Mouse (Mus musculus) right cerebral cortex, postnatal 4 days (tissue): ENCODE data around the gene Cwc27.

Experiments
- DNase-seq: peaks from one replicate; pipeline ENCODE4 v3.0.0-alpha.2; 2022

Cwc27 gene

GRCm38 (mm10) chr13:104608516-104608915, 208.4 kb downstream of the Cwc27 start:
- DNase-seq = no peak

DNA sequence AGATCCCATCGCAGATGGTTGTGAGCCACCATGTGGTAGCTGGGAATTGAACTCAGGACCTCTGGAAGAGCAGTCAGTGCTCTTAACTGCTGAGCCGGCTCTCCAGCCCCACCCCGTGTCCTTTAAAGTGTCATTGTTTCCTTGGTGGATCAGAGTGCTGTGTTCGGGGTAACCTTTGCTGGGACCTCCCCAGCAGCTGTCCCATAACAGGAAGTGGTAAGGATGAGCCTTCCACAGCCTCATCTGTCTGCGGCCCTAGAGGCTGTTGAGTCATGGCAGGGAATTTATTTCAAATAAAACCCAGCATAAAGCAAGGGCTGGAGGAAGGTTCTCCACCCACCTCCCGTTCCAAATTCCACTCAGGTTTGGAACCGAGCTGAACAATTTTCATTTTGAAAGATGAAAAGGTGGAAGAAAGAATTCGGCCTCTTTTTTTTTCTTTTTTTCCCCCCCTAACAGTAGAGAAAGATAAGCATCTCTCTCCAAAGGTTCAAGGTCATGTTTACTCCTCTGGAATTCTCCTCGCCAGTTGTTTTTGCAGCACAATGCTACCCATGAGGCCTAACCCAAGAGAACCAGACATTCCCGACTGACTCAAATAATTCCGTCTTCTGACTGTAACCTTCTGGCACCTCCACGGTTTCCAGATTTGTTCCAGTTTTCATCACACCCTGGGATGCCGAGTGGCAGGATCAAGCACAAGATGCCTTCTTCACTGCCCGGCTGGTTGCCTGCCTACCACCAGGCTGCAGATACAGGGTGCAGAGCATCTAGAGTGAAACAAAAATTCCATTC, 210.0 kb downstream of the Cwc27 start:
- no peak for DNase-seq

- no peak for DNase-seq
Observed at GRCm38 (mm10) chr13:104605111-104605510, 211.8 kb downstream of the Cwc27 start.

DNA sequence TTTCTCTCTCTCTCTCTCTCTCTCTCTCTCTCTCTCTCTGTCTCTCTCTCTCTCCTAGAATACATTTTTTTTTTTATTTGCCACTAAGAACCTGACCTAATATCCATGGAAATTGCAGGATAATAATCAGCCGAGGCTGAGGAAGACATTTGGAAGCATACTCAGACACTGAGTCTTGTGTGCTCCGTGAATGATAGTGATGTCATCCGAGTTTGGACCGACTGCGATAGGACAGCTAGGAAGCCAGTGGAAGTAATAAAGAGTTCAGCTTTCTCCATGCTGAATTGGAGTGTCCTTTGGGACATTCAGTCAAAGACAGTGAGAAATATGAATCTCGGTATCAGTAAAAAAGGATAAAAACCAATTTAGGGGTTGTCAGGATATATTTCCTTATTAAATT, 214.7 kb downstream of the Cwc27 start:
- DNase-seq = no peak

DNA sequence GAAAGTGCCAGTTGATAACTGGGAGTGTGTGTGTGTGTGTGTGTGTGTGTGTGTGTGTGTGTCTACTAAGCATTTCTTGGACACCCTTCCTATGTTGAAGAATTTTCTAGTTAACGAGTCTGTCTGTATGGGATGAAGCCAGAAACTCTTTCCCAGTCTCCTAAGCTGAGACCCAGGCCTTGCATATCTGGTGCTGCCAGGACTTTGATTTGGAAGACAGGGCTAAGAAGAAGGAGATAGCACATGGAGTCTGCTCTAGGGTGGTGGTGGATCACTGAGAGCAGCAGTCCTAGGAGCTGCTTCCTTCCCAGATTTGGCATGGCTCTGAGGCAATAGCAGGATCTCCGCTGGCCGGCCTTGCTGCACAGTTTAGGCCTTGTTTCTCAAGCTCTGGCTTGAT, 215.2 kb downstream of the Cwc27 start:
- no peak for DNase-seq

DNA sequence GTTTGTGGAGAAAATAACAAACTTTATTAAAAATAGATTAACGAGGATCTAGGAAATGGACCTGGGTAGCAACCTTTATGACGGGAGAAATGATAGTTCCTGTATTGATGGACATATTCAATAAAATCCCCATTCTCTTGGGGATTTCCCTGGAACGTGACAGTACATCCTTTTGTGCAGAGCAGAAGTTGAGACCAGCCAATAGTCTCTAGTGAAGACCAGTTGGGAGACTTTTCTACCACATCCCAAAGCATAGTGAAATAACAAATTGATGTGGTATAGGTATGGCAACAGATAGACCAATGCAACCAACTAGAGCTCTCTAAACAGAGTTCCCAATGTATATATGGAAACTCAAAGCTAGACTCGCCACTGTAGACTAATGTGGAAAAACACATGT, 220.7 kb downstream of the Cwc27 start:
- DNase-seq = no peak

DNA sequence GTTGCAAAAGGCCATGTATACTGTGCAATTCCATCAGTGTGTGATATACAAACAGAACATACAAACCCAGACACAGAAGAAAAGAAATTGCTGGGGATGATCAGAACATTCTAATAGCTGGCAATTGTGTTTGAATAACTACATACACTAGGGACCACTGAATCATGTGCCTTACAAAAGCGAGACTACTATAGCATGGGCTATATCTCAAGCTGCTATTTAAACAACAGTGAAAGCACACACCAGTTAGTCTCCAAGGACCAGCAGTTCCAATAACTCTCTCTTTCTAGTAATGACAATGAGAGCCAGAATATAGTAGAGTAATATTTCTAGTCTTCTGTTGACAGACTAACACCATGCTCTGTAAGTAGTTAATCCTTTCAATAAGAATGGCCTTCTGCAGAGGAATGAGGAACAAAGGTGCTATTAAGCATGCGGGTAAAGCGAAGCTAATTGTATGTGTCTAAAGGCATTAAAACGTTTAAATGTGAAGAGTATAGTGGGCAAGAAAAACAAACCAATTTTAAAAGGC, 222.1 kb downstream of the Cwc27 start:
- no peak for DNase-seq

GRCm38 (mm10) chr13:104590931-104591330, 226.0 kb downstream of the Cwc27 start:
- no peak for DNase-seq

GRCm38 (mm10) chr13:104590097-104590607, 226.8 kb downstream of the Cwc27 start:
- peak; percentile 16 for DNase-seq

GRCm38 (mm10) chr13:104588383-104588782, 228.6 kb downstream of the Cwc27 start:
- no peak for DNase-seq
